Mouse (Mus musculus): ENCODE results near the gene Cd36. TPM values are rescaled to one million over a fixed set of nuclear protein-coding genes. Genes with fewer than 3 reads are reported as not detected.

The Cd36 gene
- polyA plus RNA-seq, 1 experiment from 2014 or later = 25.0 TPM

DNA sequence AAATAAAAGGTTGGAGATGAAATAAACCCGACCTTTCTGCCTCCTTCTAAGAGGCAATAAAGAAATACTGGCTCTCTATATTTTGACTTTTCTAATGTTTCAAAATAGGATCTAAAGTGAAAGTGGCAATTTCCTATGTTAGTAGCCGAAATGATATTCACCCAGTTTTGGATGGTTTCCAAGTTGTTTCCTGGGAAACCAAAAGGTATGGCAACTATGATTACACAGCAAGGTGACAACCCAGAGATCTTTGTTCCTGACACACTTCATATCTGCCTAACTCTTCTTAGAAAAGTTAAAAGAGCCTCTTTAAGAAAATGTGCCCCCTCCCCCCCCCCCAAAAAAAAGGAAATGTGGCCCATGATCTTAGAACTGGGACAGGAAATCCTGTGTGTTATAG, 58.1 kb downstream of the Cd36 start:
- H3K9me3 ChIP-seq (replicated peaks; ENCODE audit: low read length) = no peaks in the 10 kb centered on the region
- H3K27me3 ChIP-seq (ENCODE audit: insufficient read depth, low read length) = no peaks in the 10 kb centered on the region
- H3K36me3 ChIP-seq (ENCODE audit: insufficient read depth, low read length) = no peaks in the 10 kb centered on the region
- no peak overlapping the region for H3K9ac ChIP-seq (ENCODE audit: low read depth, low read length)
- no peaks in the 10 kb centered on the region for H3K4me1 ChIP-seq (replicated peaks; ENCODE audit: insufficient read depth, low read length)
- no peak for ATAC-seq (replicated peaks; ENCODE audit: low FRiP score, low read depth)
- WGBS = 51% methylated on average over 2 of the region's 2 CpGs
- H3K4me3 ChIP-seq (replicated peaks; ENCODE audit: low read depth, low read length) = no peak overlapping the region
- TF ChIP-seq CTCF (IDR thresholded peaks at IDR 0.05; ENCODE audit: low read depth) = no peak
- no peak overlapping the region for H3K4me2 ChIP-seq (ENCODE audit: low read length)
- no peak for DNase-seq (ENCODE audit: low spot score)
- no peak overlapping the region for H3K27ac ChIP-seq

DNA sequence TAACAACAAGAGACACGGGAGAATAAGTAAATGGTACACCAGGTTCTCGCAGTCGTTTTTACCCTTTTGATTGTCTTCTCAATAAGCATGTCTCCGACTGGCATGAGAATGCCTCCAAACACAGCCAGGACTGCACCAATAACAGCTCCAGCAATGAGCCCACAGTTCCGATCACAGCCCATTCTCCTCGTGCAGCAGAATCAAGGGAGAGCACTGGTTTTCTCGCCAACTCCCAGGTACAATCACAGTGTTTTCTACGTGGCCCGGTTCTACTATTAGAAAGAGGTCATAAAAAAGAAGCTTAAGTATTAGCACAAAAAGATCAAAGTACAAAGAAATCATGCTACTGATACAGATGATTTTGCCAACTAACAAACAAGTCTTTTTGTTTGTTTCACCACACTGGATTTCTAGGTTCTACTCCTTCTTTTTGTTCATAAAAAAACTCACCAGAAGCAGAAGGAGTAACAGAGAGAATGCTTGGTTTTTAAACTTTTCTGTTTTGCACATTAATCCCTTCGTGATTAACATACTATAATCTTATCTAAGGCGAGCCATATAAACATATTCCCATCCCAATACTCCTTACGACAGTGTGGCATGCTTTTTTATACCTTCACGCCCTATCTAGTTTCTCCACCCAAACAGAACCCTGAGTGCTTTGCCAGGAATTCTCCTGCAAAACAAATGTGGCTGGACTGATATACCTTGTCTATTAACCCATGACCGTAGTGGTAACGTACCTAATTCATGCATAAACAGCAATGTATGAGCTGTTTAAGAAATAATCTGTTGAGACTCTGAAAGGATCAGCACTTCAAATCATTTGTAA, 59.7 kb downstream of the Cd36 start:
- 79% methylated on average over 15 of the region's 15 CpGs for WGBS
- ATAC-seq (replicated peaks; ENCODE audit: low FRiP score, low read depth) (no peak), DNase-seq (ENCODE audit: low spot score) (no peak)
- no peaks in the 10 kb centered on the region for H3K36me3 ChIP-seq (ENCODE audit: insufficient read depth, low read length)
- H3K9ac ChIP-seq (ENCODE audit: low read depth, low read length) = no peak overlapping the region
- H3K9me3 ChIP-seq (replicated peaks; ENCODE audit: low read length) = no peaks in the 10 kb centered on the region
- no peak overlapping the region for H3K4me2 ChIP-seq (ENCODE audit: low read length)
- no peaks in the 10 kb centered on the region for H3K27me3 ChIP-seq (ENCODE audit: insufficient read depth, low read length)
- no peaks in the 10 kb centered on the region for H3K4me1 ChIP-seq (replicated peaks; ENCODE audit: insufficient read depth, low read length)
- H3K27ac ChIP-seq = no peak overlapping the region
- no peak for TF ChIP-seq CTCF (IDR thresholded peaks at IDR 0.05; ENCODE audit: low read depth)
- no peak overlapping the region for H3K4me3 ChIP-seq (replicated peaks; ENCODE audit: low read depth, low read length)

DNA sequence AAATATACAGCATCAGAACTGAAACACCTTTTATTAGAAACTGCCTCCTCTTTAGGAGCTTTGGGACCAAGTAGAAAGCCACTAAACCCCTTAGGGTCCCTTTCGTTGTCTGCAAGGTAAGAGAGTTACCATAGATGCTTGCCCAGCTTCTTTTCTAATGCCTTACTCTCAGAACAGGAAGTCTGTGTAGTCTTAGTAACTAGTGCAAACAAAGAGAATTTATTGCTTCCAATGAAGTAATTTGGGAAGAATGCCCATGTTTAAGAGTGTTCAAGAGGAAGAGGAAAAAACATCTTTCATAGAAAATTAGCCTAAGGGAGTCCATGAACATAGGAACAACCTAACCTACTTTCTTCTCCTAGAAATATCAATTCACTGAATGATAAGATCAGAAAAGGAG, 67.2 kb downstream of the Cd36 start:
- Histone ChIP-seq H3K27ac (no peak overlapping the region), H3K4me3 (replicated peaks; ENCODE audit: low read depth, low read length) (no peak overlapping the region), H3K9me3 (replicated peaks; ENCODE audit: low read length) (no peaks in the 10 kb centered on the region), H3K36me3 (ENCODE audit: insufficient read depth, low read length) (no peaks in the 10 kb centered on the region), H3K27me3 (ENCODE audit: insufficient read depth, low read length) (no peaks in the 10 kb centered on the region), H3K4me1 (replicated peaks; ENCODE audit: insufficient read depth, low read length) (no peaks in the 10 kb centered on the region), H3K4me2 (ENCODE audit: low read length) (no peak overlapping the region), H3K9ac (ENCODE audit: low read depth, low read length) (no peak overlapping the region)
- DNase-seq (ENCODE audit: low spot score) (peak; percentile 85), ATAC-seq (replicated peaks; ENCODE audit: low FRiP score, low read depth) (no peak)
- TF ChIP-seq CTCF (IDR thresholded peaks at IDR 0.05; ENCODE audit: low read depth) = no peak
- WGBS = 47% methylated on average over 1 of the region's 1 CpGs

DNA sequence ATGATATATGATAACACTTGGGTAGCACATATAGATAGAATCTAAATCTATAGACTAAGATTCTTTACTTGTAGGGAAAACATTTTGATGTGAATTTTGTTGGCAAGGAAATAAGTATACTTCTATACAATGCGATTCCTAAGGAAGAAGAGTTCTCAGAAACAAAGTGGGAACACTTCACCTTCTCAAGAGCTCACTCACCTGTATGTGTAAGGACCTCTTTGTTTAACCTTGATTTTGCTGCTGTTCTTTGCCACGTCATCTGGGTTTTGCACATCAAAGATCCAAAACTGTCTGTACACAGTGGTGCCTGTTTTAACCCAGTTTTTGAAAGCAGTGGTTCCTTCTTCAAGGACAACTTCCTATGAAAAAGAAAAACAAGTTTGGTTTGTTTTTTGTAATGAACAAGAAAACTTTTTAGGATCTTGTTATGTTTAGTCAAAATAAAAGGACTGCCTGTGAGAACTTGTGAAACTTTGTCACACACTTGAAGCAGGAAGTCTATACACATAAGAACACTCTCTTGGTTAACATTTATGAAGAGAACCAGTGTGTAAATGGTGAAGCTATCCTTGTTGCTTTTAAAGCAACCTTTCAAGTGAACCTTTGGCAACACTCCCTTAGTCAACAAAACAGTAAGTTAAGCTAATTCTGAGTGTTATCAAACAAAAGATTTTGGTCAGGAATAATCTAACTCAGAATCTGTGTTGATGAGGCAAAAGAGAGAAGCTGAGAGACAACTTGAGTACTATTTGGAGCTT, 68.2 kb downstream of the Cd36 start:
- ATAC-seq (replicated peaks; ENCODE audit: low FRiP score, low read depth) (no peak), DNase-seq (ENCODE audit: low spot score) (no peak)
- Histone ChIP-seq H3K4me2 (ENCODE audit: low read length) (no peak overlapping the region), H3K9ac (ENCODE audit: low read depth, low read length) (no peak overlapping the region), H3K4me3 (replicated peaks; ENCODE audit: low read depth, low read length) (no peak overlapping the region), H3K27me3 (ENCODE audit: insufficient read depth, low read length) (no peaks in the 10 kb centered on the region), H3K27ac (no peak overlapping the region), H3K9me3 (replicated peaks; ENCODE audit: low read length) (no peaks in the 10 kb centered on the region), H3K36me3 (ENCODE audit: insufficient read depth, low read length) (no peaks in the 10 kb centered on the region), H3K4me1 (replicated peaks; ENCODE audit: insufficient read depth, low read length) (no peaks in the 10 kb centered on the region)
- no peak for TF ChIP-seq CTCF (IDR thresholded peaks at IDR 0.05; ENCODE audit: low read depth)
- WGBS = 95% methylated on average over 2 of the region's 2 CpGs

DNA sequence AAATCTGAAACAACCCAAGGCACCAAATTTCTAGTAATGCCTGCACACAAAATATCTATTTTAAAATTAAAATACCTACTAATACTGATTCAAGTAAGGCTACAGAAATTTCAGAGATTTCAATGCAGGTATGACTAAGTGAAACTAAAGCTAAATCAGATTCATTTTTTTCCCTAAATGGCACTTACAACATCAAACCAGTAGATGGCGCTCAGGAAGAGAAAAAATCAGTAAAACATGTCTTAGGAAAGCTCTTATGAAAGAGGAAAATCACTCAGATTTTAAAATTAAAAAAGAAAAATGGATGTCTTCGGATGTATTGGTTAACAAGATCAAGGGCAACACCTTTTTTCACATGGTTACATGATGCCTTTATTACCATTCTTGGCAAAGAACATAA, 72.4 kb downstream of the Cd36 start:
- H3K4me3 ChIP-seq (replicated peaks; ENCODE audit: low read depth, low read length) = no peak overlapping the region
- DNase-seq (ENCODE audit: low spot score) (peak; percentile 83), ATAC-seq (replicated peaks; ENCODE audit: low FRiP score, low read depth) (no peak)
- H3K9me3 ChIP-seq (replicated peaks; ENCODE audit: low read length) = no peaks in the 10 kb centered on the region
- no peaks in the 10 kb centered on the region for H3K27me3 ChIP-seq (ENCODE audit: insufficient read depth, low read length)
- 5% methylated on average over 2 of the region's 2 CpGs for WGBS
- no peak overlapping the region for H3K27ac ChIP-seq
- peak; percentile 80 for TF ChIP-seq CTCF (IDR thresholded peaks at IDR 0.05; ENCODE audit: low read depth)
- H3K4me1 ChIP-seq (replicated peaks; ENCODE audit: insufficient read depth, low read length) = no peaks in the 10 kb centered on the region
- H3K9ac ChIP-seq (ENCODE audit: low read depth, low read length) = no peak overlapping the region
- no peaks in the 10 kb centered on the region for H3K36me3 ChIP-seq (ENCODE audit: insufficient read depth, low read length)
- no peak overlapping the region for H3K4me2 ChIP-seq (ENCODE audit: low read length)

DNA sequence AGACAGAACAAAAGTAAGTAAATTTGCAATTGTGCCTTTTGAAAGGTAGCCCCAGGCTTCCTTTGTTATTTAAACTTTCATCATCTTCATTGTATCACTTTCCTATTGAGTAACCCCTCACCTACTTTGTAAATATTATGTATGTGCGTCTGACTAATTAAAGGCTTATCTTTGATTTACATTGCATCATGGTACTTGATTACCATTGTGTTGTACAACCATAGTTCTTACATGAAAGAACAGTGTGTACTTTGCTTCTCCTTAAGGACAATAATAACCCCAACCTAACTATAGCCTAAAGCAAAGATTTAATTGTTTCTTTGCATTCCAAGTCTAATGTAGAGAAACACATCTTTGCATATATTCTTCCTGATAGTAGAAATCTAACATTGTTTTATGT, 78.3 kb downstream of the Cd36 start:
- DNase-seq (ENCODE audit: low spot score) = no peak
- H3K27ac ChIP-seq = no peak overlapping the region
- 76% methylated on average over 1 of the region's 1 CpGs for WGBS
- H3K27me3 ChIP-seq (ENCODE audit: insufficient read depth, low read length) = no peaks in the 10 kb centered on the region
- H3K36me3 ChIP-seq (ENCODE audit: insufficient read depth, low read length) = no peaks in the 10 kb centered on the region
- H3K9me3 ChIP-seq (replicated peaks; ENCODE audit: low read length) = no peaks in the 10 kb centered on the region
- no peak overlapping the region for H3K4me3 ChIP-seq (replicated peaks; ENCODE audit: low read depth, low read length)
- no peak overlapping the region for H3K9ac ChIP-seq (ENCODE audit: low read depth, low read length)
- no peak for TF ChIP-seq CTCF (IDR thresholded peaks at IDR 0.05; ENCODE audit: low read depth)
- no peaks in the 10 kb centered on the region for H3K4me1 ChIP-seq (replicated peaks; ENCODE audit: insufficient read depth, low read length)
- ATAC-seq (replicated peaks; ENCODE audit: low FRiP score, low read depth) = no peak
- H3K4me2 ChIP-seq (ENCODE audit: low read length) = no peak overlapping the region
